Mouse (Mus musculus): ENCODE data around the gene Fancc. TPM values are rescaled to one million over a fixed set of nuclear protein-coding genes. Genes with fewer than 3 reads are reported as not detected.
A peak's percentile ranks its signal among the peaks of the same experiment; 100 is the strongest.

Fancc gene
- polyA plus RNA-seq, 1 experiment = 8.1 TPM

- peaks cover 7% of the 10 kb centered on the region for H3K79me2 ChIP-seq (ENCODE audit: control insufficient read depth, insufficient read depth)
- no peak for TF ChIP-seq TCF12 (IDR thresholded peaks at IDR 0.05; ENCODE audit: insufficient read depth, poor library complexity, severe bottlenecking)
- TF ChIP-seq REST (IDR thresholded peaks at IDR 0.05; ENCODE audit: insufficient read depth, insufficient read length) = no peak
- TF ChIP-seq POLR2AphosphoS2 (IDR thresholded peaks at IDR 0.05; ENCODE audit: insufficient read length, low read depth) = peak; percentile 59
- TF ChIP-seq MYOD1 (IDR thresholded peaks at IDR 0.05; ENCODE audit: control insufficient read depth in 1 of 3, insufficient read length in 2 of 3, low read depth in 2 of 3) = no peak
- H3ac ChIP-seq (ENCODE audit: control insufficient read depth, insufficient read length) = no peak overlapping the region
- H3K4me2 ChIP-seq (ENCODE audit: low read depth) = no peak overlapping the region
- H3K27me3 ChIP-seq (ENCODE audit: control insufficient read depth, insufficient read depth, insufficient read length) = no peaks in the 10 kb centered on the region
- H3K4me3 ChIP-seq = no peak overlapping the region
- H3K36me3 ChIP-seq (ENCODE audit: control insufficient read depth, insufficient read depth) = peaks cover 52% of the 10 kb centered on the region
Measured at GRCm38 (mm10) chr13:63302381-63302780, 194.7 kb downstream of the Fancc start.

GRCm38 (mm10) chr13:63301764-63302209 lies 195.3 kb downstream of the Fancc start:
- no peak overlapping the region for H3K4me2 ChIP-seq (ENCODE audit: low read depth)
- H3ac ChIP-seq (ENCODE audit: control insufficient read depth, insufficient read length) = no peak overlapping the region
- TF ChIP-seq E2F4 (IDR thresholded peaks at IDR 0.05; ENCODE audit: insufficient read depth) (no peak), MYOD1 (IDR thresholded peaks at IDR 0.05; ENCODE audit: control insufficient read depth in 1 of 3, insufficient read length in 2 of 3, low read depth in 2 of 3) (no peak), REST (IDR thresholded peaks at IDR 0.05; ENCODE audit: insufficient read depth, insufficient read length) (no peak), MYOG (IDR thresholded peaks at IDR 0.05; ENCODE audit: control insufficient read depth in 1 of 3, insufficient read depth in 1 of 3, insufficient read length in 2 of 3, low read depth in 2 of 3) (no peak), POLR2AphosphoS2 (IDR thresholded peaks at IDR 0.05; ENCODE audit: insufficient read length, low read depth) (no peak), SRF (IDR thresholded peaks at IDR 0.05; ENCODE audit: control insufficient read depth, insufficient read length, low read depth) (no peak), CEBPB (IDR thresholded peaks at IDR 0.05; ENCODE audit: insufficient read depth, poor library complexity, severe bottlenecking) (no peak), MAX (IDR thresholded peaks at IDR 0.05; ENCODE audit: low read depth) (no peak), POLR2A (IDR thresholded peaks at IDR 0.05; ENCODE audit: insufficient read length, low read depth) (no peak), USF1 (IDR thresholded peaks at IDR 0.05; ENCODE audit: low read depth) (no peak), TCF12 (IDR thresholded peaks at IDR 0.05; ENCODE audit: insufficient read depth, poor library complexity, severe bottlenecking) (no peak), TCF3 (IDR thresholded peaks at IDR 0.05; ENCODE audit: insufficient read length, low read depth) (no peak)
- no peak overlapping the region for H3K4me3 ChIP-seq
- H3K79me2 ChIP-seq (ENCODE audit: control insufficient read depth, insufficient read depth) = peaks cover 7% of the 10 kb centered on the region
- H3K27me3 ChIP-seq (ENCODE audit: control insufficient read depth, insufficient read depth, insufficient read length) = no peaks in the 10 kb centered on the region
- H3K36me3 ChIP-seq (ENCODE audit: control insufficient read depth, insufficient read depth) = peaks cover 56% of the 10 kb centered on the region

GRCm38 (mm10) chr13:63300929-63301328 lies 196.1 kb downstream of the Fancc start:
- TF ChIP-seq REST (IDR thresholded peaks at IDR 0.05; ENCODE audit: insufficient read depth, insufficient read length) (no peak), POLR2A (IDR thresholded peaks at IDR 0.05; ENCODE audit: insufficient read length, low read depth) (peak; percentile 22), USF1 (IDR thresholded peaks at IDR 0.05; ENCODE audit: low read depth) (peak; percentile 29), POLR2AphosphoS2 (IDR thresholded peaks at IDR 0.05; ENCODE audit: insufficient read length, low read depth) (peak; percentile 81)
- H3K79me2 ChIP-seq (ENCODE audit: control insufficient read depth, insufficient read depth) = peaks cover 9% of the 10 kb centered on the region
- peaks cover 62% of the 10 kb centered on the region for H3K36me3 ChIP-seq (ENCODE audit: control insufficient read depth, insufficient read depth)
- H3K27me3 ChIP-seq (ENCODE audit: control insufficient read depth, insufficient read depth, insufficient read length) = no peaks in the 10 kb centered on the region
- no peak overlapping the region for H3K4me2 ChIP-seq (ENCODE audit: low read depth)
- H3ac ChIP-seq (ENCODE audit: control insufficient read depth, insufficient read length) = no peak overlapping the region
- H3K4me3 ChIP-seq = no peak overlapping the region

- peaks cover 27% of the 10 kb centered on the region for H3K79me2 ChIP-seq (ENCODE audit: control insufficient read depth, insufficient read depth)
- H3ac ChIP-seq (ENCODE audit: control insufficient read depth, insufficient read length) = no peak overlapping the region
- H3K36me3 ChIP-seq (ENCODE audit: control insufficient read depth, insufficient read depth) = peaks cover 67% of the 10 kb centered on the region
- H3K4me3 ChIP-seq = no peak overlapping the region
- H3K27me3 ChIP-seq (ENCODE audit: control insufficient read depth, insufficient read depth, insufficient read length) = no peaks in the 10 kb centered on the region
- H3K4me2 ChIP-seq (ENCODE audit: low read depth) = no peak overlapping the region
- TF ChIP-seq CEBPB (IDR thresholded peaks at IDR 0.05; ENCODE audit: insufficient read depth, poor library complexity, severe bottlenecking) = no peak
- TF ChIP-seq POLR2AphosphoS2 (IDR thresholded peaks at IDR 0.05; ENCODE audit: insufficient read length, low read depth) = peak; percentile 63
- peak; percentile 41 for TF ChIP-seq POLR2A (IDR thresholded peaks at IDR 0.05; ENCODE audit: insufficient read length, low read depth)
Measured at GRCm38 (mm10) chr13:63298931-63299330, 198.1 kb downstream of the Fancc start.

GRCm38 (mm10) chr13:63297933-63298332 lies 199.1 kb downstream of the Fancc start:
- no peak overlapping the region for H3ac ChIP-seq (ENCODE audit: control insufficient read depth, insufficient read length)
- no peaks in the 10 kb centered on the region for H3K27me3 ChIP-seq (ENCODE audit: control insufficient read depth, insufficient read depth, insufficient read length)
- no peak for TF ChIP-seq E2F4 (IDR thresholded peaks at IDR 0.05; ENCODE audit: insufficient read depth)
- TF ChIP-seq CEBPB (IDR thresholded peaks at IDR 0.05; ENCODE audit: insufficient read depth, poor library complexity, severe bottlenecking) = no peak
- TF ChIP-seq TCF3 (IDR thresholded peaks at IDR 0.05; ENCODE audit: insufficient read length, low read depth) = no peak
- TF ChIP-seq SRF (IDR thresholded peaks at IDR 0.05; ENCODE audit: control insufficient read depth, insufficient read length, low read depth) = no peak
- TF ChIP-seq POLR2AphosphoS2 (IDR thresholded peaks at IDR 0.05; ENCODE audit: insufficient read length, low read depth) = peak; percentile 56
- TF ChIP-seq POLR2A (IDR thresholded peaks at IDR 0.05; ENCODE audit: insufficient read length, low read depth) = peak; percentile 16
- TF ChIP-seq MYOD1 (IDR thresholded peaks at IDR 0.05; ENCODE audit: control insufficient read depth in 1 of 3, insufficient read length in 2 of 3, low read depth in 2 of 3) = no peak
- no peak for TF ChIP-seq MYOG (IDR thresholded peaks at IDR 0.05; ENCODE audit: control insufficient read depth in 1 of 3, insufficient read depth in 1 of 3, insufficient read length in 2 of 3, low read depth in 2 of 3)
- no peak for TF ChIP-seq MAX (IDR thresholded peaks at IDR 0.05; ENCODE audit: low read depth)
- H3K79me2 ChIP-seq (ENCODE audit: control insufficient read depth, insufficient read depth) = peaks cover 37% of the 10 kb centered on the region
- H3K4me3 ChIP-seq = no peak overlapping the region
- peaks cover 57% of the 10 kb centered on the region for H3K36me3 ChIP-seq (ENCODE audit: control insufficient read depth, insufficient read depth)
- no peak overlapping the region for H3K4me2 ChIP-seq (ENCODE audit: low read depth)

Data from myocyte (in vitro differentiated cells).